Mouse (Mus musculus) kidney, adult 2 months (tissue): ENCODE measurements at regions not wholly inside any gene's neighbourhood (a gene's known extent, or its start where the extent isn't known, plus 50 kb on each side); places are given as distances from the start of the nearest gene placed in this dataset.

Experiments used
- DNase-seq: peaks from one replicate; pipeline ENCODE4 v3.0.0; 2021
- H3K27ac ChIP-seq: fragments of 200-500 bp; 2 replicates; pipeline ENCODE4 v1.5.1; 2012; ENCODE audit warnings: low read depth, low read length, control low read depth, inconsistent platforms; ENCODE audit not compliant: insufficient read depth
- H3K27me3 ChIP-seq: fragments of 200-500 bp; replicated peaks from 2 replicates; pipeline ENCODE4 v1.6.1; 2012; ENCODE audit warnings: mild to moderate bottlenecking, moderate library complexity, low read length, inconsistent platforms; ENCODE audit not compliant: control insufficient read depth, insufficient read depth
- H3K36me3 ChIP-seq: fragments of 200-500 bp; 2 replicates; pipeline ENCODE4 v1.6.1; 2012; ENCODE audit warnings: mild to moderate bottlenecking, moderate library complexity, low read length, inconsistent platforms; ENCODE audit not compliant: control insufficient read depth, insufficient read depth
- H3K4me1 ChIP-seq: fragments of 200-500 bp; 2 replicates; pipeline ENCODE4 v1.6.1; 2011; ENCODE audit warnings: low read length; ENCODE audit not compliant: control insufficient read depth, insufficient read depth
- H3K4me3 ChIP-seq: fragments of 200-500 bp; 2 replicates; pipeline ENCODE4 v1.5.1; 2011; ENCODE audit warnings: mild to moderate bottlenecking, low read depth, low read length, control low read depth; ENCODE audit not compliant: insufficient read depth
- CTCF ChIP-seq: fragments of 200-500 bp; conservative IDR thresholded peaks from 2 replicates; pipeline ENCODE4 v1.5.1; 2011; ENCODE audit warnings: low read depth, mild to moderate bottlenecking, control low read depth, low read length, moderate library complexity, mixed read lengths; ENCODE audit not compliant: insufficient read depth, insufficient read length
- POLR2A ChIP-seq: fragments of 200-500 bp; IDR thresholded peaks from one replicate; pipeline ENCODE4 v1.6.1; 2011; ENCODE audit warnings: low read depth, low read length, control low read depth
- WGBS: fragments of 180-500 bp; shearing (Covaris S2); methylation state at CpG from one replicate; pipeline ENCODE4 v1.1.7; 2018; 5-methylcytosine and 5-hydroxymethylcytosine counted together

DNA sequence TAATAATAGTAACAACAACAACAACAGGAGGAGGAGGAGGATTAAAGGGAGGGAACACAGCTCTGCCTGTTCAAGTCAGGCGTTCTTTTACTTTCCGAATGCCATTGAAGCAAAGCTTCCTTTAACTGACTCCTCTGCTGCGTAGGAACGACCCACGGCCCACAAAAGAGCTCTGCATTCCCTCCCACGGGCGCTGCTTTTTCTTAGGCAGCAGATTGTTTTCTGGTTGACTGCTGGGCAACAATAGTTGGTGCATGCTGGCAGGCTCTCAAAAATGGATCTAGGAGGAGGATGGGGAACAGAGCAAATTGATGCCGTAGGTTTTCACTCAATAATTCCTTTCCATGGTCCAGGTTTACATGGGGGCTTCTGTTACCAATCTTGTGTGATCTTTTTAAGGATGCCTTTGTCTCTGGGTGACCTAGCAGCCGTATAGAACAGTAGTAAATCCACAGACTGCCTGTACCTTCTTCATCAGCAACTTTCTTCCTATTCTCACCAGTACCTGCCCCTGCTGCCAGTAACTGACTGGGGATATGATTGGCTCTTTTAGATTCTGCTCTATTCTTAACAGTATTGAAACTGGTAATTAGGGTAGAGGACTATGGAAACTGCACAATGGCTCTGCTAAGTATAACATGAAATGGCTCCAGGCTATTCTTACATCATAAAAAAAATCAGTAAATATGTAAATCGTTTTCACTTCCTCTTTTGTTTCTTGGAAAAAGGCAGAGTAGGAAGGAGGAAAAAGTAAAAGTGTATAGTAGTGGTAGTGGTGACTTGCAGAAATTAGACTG is 70.8 kb upstream of the Ctsc start:
- Histone ChIP-seq H3K36me3 (no peaks in the 10 kb centered on the region), H3K27ac (no peak overlapping the region), H3K27me3 (no peaks in the 10 kb centered on the region), H3K4me3 (no peak overlapping the region), H3K4me1 (no peaks in the 10 kb centered on the region)
- WGBS: 44% methylated on average over 10 of the region's 10 CpGs
- no peak for DNase-seq
- TF ChIP-seq POLR2A (no peak), CTCF (no peak)

DNA sequence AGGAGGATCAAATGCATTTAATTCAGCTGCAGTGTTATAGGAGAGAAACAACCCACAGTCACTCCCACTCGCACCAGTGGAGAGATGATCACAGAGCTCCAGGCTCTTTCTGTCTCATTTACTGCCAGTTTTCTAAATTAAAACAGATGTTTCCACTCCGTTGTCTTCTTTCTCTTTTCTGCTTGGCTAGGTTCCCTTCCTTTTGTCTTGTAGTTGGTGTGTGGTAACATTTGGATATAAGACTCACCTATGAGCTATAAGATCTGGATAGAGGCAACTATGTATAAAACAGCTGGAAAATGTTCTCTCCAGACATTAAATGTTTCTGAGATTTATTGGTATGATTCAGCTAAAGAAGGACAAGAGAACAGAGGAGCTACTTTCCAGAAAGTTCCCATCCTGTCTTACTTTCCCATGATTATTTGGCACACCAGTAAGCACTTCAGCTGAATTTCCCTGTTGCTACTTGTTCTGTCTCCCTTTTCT is 63.1 kb upstream of the Ctsc start:
- WGBS: 30% methylated on average over 2 of the region's 2 CpGs
- no peak for DNase-seq
- Histone ChIP-seq H3K36me3 (no peaks in the 10 kb centered on the region), H3K4me1 (no peaks in the 10 kb centered on the region), H3K27ac (no peak overlapping the region), H3K27me3 (no peaks in the 10 kb centered on the region), H3K4me3 (no peak overlapping the region)
- TF ChIP-seq POLR2A: no peak
- TF ChIP-seq CTCF: no peak

- no peaks in the 10 kb centered on the region for H3K27me3 ChIP-seq
- 97% methylated on average over 1 of the region's 1 CpGs for WGBS
- H3K36me3 ChIP-seq: no peaks in the 10 kb centered on the region
- TF ChIP-seq CTCF (no peak), POLR2A (no peak)
- H3K4me3 ChIP-seq: no peak overlapping the region
- no peak overlapping the region for H3K27ac ChIP-seq
- no peak for DNase-seq
- H3K4me1 ChIP-seq: no peaks in the 10 kb centered on the region
Observed at GRCm38 (mm10) chr7:88215425-88215824, 62.5 kb upstream of the Ctsc start.

DNA sequence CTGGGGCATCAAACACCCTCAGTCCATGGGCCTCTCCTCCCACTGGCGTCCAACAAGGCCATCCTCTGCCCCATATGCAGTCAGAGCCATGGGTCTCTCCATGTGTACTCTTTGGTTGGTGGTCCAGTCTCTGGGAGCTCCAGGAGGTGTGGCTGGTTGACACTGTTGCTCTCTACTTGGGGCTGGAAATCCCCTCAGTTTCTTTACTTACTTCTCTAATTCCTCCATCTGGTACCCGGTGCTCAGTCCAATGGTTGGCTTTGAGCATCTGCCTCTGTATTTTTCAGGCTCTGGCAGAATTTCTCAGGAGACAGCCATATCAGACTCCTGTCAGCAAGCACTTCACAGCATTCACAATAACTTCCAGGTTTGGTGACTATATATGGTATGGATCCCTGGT is 55.7 kb upstream of the Ctsc start:
- no peak for DNase-seq
- Histone ChIP-seq H3K27ac (no peak overlapping the region), H3K27me3 (no peaks in the 10 kb centered on the region), H3K36me3 (no peaks in the 10 kb centered on the region), H3K4me3 (no peak overlapping the region), H3K4me1 (no peaks in the 10 kb centered on the region)
- TF ChIP-seq CTCF (no peak), POLR2A (no peak)
- WGBS: 70% methylated on average over 2 of the region's 2 CpGs

DNA sequence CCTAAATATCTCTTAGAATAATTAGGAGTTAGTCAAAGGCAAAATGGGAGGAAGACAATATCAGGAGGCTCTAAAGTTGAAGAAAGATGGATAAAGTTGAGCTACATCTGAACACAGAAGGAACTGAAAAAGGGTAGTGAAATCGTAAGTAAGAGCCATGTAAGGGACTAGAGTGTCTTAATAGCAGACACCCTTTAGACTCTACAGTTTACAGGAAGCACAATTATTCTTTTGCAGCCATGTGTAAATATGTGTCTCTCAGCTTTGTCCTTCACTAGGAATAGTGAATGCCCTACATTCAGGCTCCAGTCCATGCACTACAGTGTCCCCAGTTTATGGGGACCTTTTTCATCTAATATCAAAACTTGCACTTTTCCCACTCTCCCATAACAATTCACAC is 52.1 kb upstream of the Ctsc start:
- H3K27ac ChIP-seq: no peak overlapping the region
- no peaks in the 10 kb centered on the region for H3K4me1 ChIP-seq
- no peaks in the 10 kb centered on the region for H3K27me3 ChIP-seq
- H3K4me3 ChIP-seq: no peak overlapping the region
- no peaks in the 10 kb centered on the region for H3K36me3 ChIP-seq
- DNase-seq: no peak
- WGBS: 61% methylated on average over 1 of the region's 1 CpGs
- TF ChIP-seq CTCF (no peak), POLR2A (no peak)
